Mouse (Mus musculus) forebrain, embryonic 16.5 days (tissue): ENCODE measurements around the gene Gsap. TPM values are rescaled to one million over a fixed set of nuclear protein-coding genes. Genes with fewer than 3 reads are reported as not detected.
A peak's percentile ranks its signal among the peaks of the same experiment; 100 is the strongest.

Source experiments
- ATAC-seq: fragments of 200-750 bp; cut with Nextera tagmentation; 2 replicates; pipeline ENCODE4 v1.8.0; 2017; ENCODE audit warnings: mild to moderate bottlenecking, moderate library complexity
- H3K27ac ChIP-seq: fragments of 300-500 bp; sonication (generic); 2 replicates; pipeline ENCODE4 v1.5.1; 2014; ENCODE audit warnings: low read length, control low read depth
- H3K27me3 ChIP-seq: fragments of 300-500 bp; sonication (generic); replicated peaks from 2 replicates; pipeline ENCODE4 v1.6.1; 2014; ENCODE audit warnings: low read length; ENCODE audit not compliant: control insufficient read depth, insufficient read depth
- H3K36me3 ChIP-seq: fragments of 300-500 bp; sonication (generic); 2 replicates; pipeline ENCODE4 v1.6.1; 2014; ENCODE audit not compliant: control insufficient read depth, insufficient read depth
- H3K4me1 ChIP-seq: fragments of 300-500 bp; sonication (generic); replicated peaks from 2 replicates; pipeline ENCODE4 v1.6.1; 2014; ENCODE audit warnings: low read length; ENCODE audit not compliant: control insufficient read depth, insufficient read depth
- H3K4me2 ChIP-seq: fragments of 300-500 bp; sonication (generic); 2 replicates; pipeline ENCODE4 v1.6.1; 2014; ENCODE audit warnings: mild to moderate bottlenecking, low read length, control low read depth
- H3K4me3 ChIP-seq: fragments of 300-500 bp; sonication (generic); replicated peaks from 2 replicates; pipeline ENCODE4 v1.5.1; 2014; ENCODE audit warnings: mild to moderate bottlenecking, low read length, control low read depth
- H3K9ac ChIP-seq: fragments of 300-500 bp; sonication (generic); replicated peaks from 2 replicates; pipeline ENCODE4 v1.6.1; 2014; ENCODE audit warnings: low read depth, low read length, control low read depth
- H3K9me3 ChIP-seq: fragments of 300-500 bp; sonication (generic); 2 replicates; pipeline ENCODE4 v1.6.1; 2016; ENCODE audit warnings: low read length; ENCODE audit not compliant: control insufficient read depth
- WGBS: fragments of 180-500 bp; shearing (Covaris S2); extraction: QIAGEN DNeasy Blood & Tissue Kit; methylation state at CpG from one replicate; pipeline ENCODE4 v1.1.7; 2014; 5-methylcytosine and 5-hydroxymethylcytosine counted together
- polyA plus RNA-seq: library from polyadenylated mRNA; unstranded; fragments of >200 nt; fragmentation: Nextera tagmentation; extraction: Ambion mirVana; gene quantifications from 2 replicates; pipeline ENCODE4 v1.2.1, GENCODE M21; 2015

Gsap gene
- polyA plus RNA-seq, 1 experiment from 2014 or later, result 11.9 TPM

GRCm38 (mm10) chr5:21247916-21248315, 61.9 kb downstream of the Gsap start:
- Histone ChIP-seq H3K4me1 (no peaks in the 10 kb centered on the region), H3K27ac (no peak overlapping the region), H3K9ac (no peak overlapping the region), H3K27me3 (no peaks in the 10 kb centered on the region), H3K36me3 (no peaks in the 10 kb centered on the region), H3K4me2 (no peak overlapping the region), H3K4me3 (no peak overlapping the region), H3K9me3 (no peaks in the 10 kb centered on the region)
- ATAC-seq, result peak; percentile 47; the same call in 1 of the 2 replicates
- 89% methylated on average over 2 of the region's 2 CpGs for WGBS

GRCm38 (mm10) chr5:21248834-21249233, 62.8 kb downstream of the Gsap start:
- Histone ChIP-seq H3K9ac (no peak overlapping the region), H3K9me3 (no peaks in the 10 kb centered on the region), H3K27ac (no peak overlapping the region), H3K27me3 (no peaks in the 10 kb centered on the region), H3K4me3 (no peak overlapping the region), H3K4me1 (no peaks in the 10 kb centered on the region), H3K36me3 (no peaks in the 10 kb centered on the region), H3K4me2 (no peak overlapping the region)
- 72% methylated on average over 5 of the region's 5 CpGs for WGBS
- ATAC-seq, result no peak

- H3K9me3 ChIP-seq, result no peaks in the 10 kb centered on the region
- no peaks in the 10 kb centered on the region for H3K36me3 ChIP-seq
- 89% methylated on average over 12 of the region's 12 CpGs for WGBS
- H3K9ac ChIP-seq, result no peak overlapping the region
- no peak overlapping the region for H3K27ac ChIP-seq
- H3K4me1 ChIP-seq, result no peaks in the 10 kb centered on the region
- no peak overlapping the region for H3K4me3 ChIP-seq
- ATAC-seq, result no peak
- H3K27me3 ChIP-seq, result no peaks in the 10 kb centered on the region
- H3K4me2 ChIP-seq, result no peak overlapping the region
Measured at GRCm38 (mm10) chr5:21254731-21255525, 68.9 kb downstream of the Gsap start.

GRCm38 (mm10) chr5:21255551-21256132, 69.6 kb downstream of the Gsap start:
- H3K36me3 ChIP-seq, result no peaks in the 10 kb centered on the region
- no peaks in the 10 kb centered on the region for H3K27me3 ChIP-seq
- no peaks in the 10 kb centered on the region for H3K4me1 ChIP-seq
- H3K27ac ChIP-seq, result no peak overlapping the region
- no peak overlapping the region for H3K9ac ChIP-seq
- H3K9me3 ChIP-seq, result no peaks in the 10 kb centered on the region
- H3K4me3 ChIP-seq, result no peak overlapping the region
- 91% methylated on average over 5 of the region's 5 CpGs for WGBS
- no peak overlapping the region for H3K4me2 ChIP-seq
- no peak for ATAC-seq

- Histone ChIP-seq H3K9ac (no peak overlapping the region), H3K36me3 (no peaks in the 10 kb centered on the region), H3K27me3 (no peaks in the 10 kb centered on the region), H3K4me3 (no peak overlapping the region), H3K4me1 (peaks cover 7% of the 10 kb centered on the region), H3K27ac (no peak overlapping the region), H3K4me2 (no peak overlapping the region), H3K9me3 (no peaks in the 10 kb centered on the region)
- no peak for ATAC-seq
- WGBS, result 68% methylated on average over 4 of the region's 4 CpGs
Measured at GRCm38 (mm10) chr5:21257126-21257525, 71.1 kb downstream of the Gsap start.

GRCm38 (mm10) chr5:21257806-21258205, 71.8 kb downstream of the Gsap start:
- H3K36me3 ChIP-seq, result no peaks in the 10 kb centered on the region
- H3K9ac ChIP-seq, result no peak overlapping the region
- no peaks in the 10 kb centered on the region for H3K9me3 ChIP-seq
- H3K27ac ChIP-seq, result no peak overlapping the region
- H3K27me3 ChIP-seq, result no peaks in the 10 kb centered on the region
- ATAC-seq, result no peak
- no peak overlapping the region for H3K4me3 ChIP-seq
- 73% methylated on average over 6 of the region's 6 CpGs for WGBS
- peaks cover 7% of the 10 kb centered on the region for H3K4me1 ChIP-seq
- H3K4me2 ChIP-seq, result no peak overlapping the region

GRCm38 (mm10) chr5:21260746-21261145, 74.7 kb downstream of the Gsap start:
- Histone ChIP-seq H3K9me3 (no peaks in the 10 kb centered on the region), H3K27ac (no peak overlapping the region), H3K4me1 (peaks cover 16% of the 10 kb centered on the region), H3K4me2 (no peak overlapping the region), H3K9ac (no peak overlapping the region), H3K27me3 (no peaks in the 10 kb centered on the region), H3K36me3 (no peaks in the 10 kb centered on the region), H3K4me3 (no peak overlapping the region)
- 85% methylated on average over 7 of the region's 7 CpGs for WGBS
- ATAC-seq, result no peak

- no peaks in the 10 kb centered on the region for H3K36me3 ChIP-seq
- no peak overlapping the region for H3K27ac ChIP-seq
- H3K4me2 ChIP-seq, result no peak overlapping the region
- no peaks in the 10 kb centered on the region for H3K9me3 ChIP-seq
- no peak overlapping the region for H3K4me3 ChIP-seq
- no peaks in the 10 kb centered on the region for H3K27me3 ChIP-seq
- H3K4me1 ChIP-seq, result peaks cover 16% of the 10 kb centered on the region
- 39% methylated on average over 6 of the region's 6 CpGs for WGBS
- H3K9ac ChIP-seq, result no peak overlapping the region
- no peak for ATAC-seq
Measured at GRCm38 (mm10) chr5:21261202-21261844, 75.3 kb downstream of the Gsap start.

- Histone ChIP-seq H3K27ac (peak overlapping the region; percentile 39), H3K4me3 (no peak overlapping the region), H3K9me3 (no peaks in the 10 kb centered on the region), H3K27me3 (no peaks in the 10 kb centered on the region), H3K4me1 (peaks cover 16% of the 10 kb centered on the region), H3K9ac (no peak overlapping the region; the same call in 1 of the 2 replicates), H3K4me2 (no peak overlapping the region), H3K36me3 (no peaks in the 10 kb centered on the region)
- ATAC-seq, result peak; percentile 70
- WGBS, result 19% methylated on average over 18 of the region's 18 CpGs
Measured at GRCm38 (mm10) chr5:21263202-21264055, 77.4 kb downstream of the Gsap start.
